In genomic region chr5:123985434-123985833, GRCm38 (mm10) we compare ENCODE assay signal across 18 mouse cellular contexts. TPM values are rescaled to one million over a fixed set of nuclear protein-coding genes. Genes with fewer than 3 reads are reported as not detected.
A peak's percentile ranks its signal among the peaks of the same experiment; 100 is the strongest.
DNase-seq lines count a peak whose midpoint lies in the region; ATAC-seq and TF ChIP-seq lines count a peak whose summit lies in the region.
"Had no signal": no experiment of that assay in that cellular context is flagged by ENCODE, and none has a peak within 500 bp of the region (broad histone marks: within the 10 kb centered on the region; RNA-seq: fewer than 3 reads in every experiment).

No protein-coding gene starts in this region.

- H3K4me3 ChIP-seq in heart, embryonic 15.5 days, result no peak overlapping the region
- no peak overlapping the region for H3K4me3 ChIP-seq in heart, adult 2 months
- no peak overlapping the region for H3K4me3 ChIP-seq in layer of hippocampus, adult 2 months
- H3K4me3 ChIP-seq in limb, embryonic 12.5 days (replicated peaks), result no peak overlapping the region
- H3K4me3 ChIP-seq: embryonic facial prominence, embryonic 13.5 days had no signal

- H3K4me2 ChIP-seq in heart, embryonic 15.5 days, result no peak overlapping the region
- H3K4me2 ChIP-seq in limb, embryonic 12.5 days, result no peak overlapping the region
- H3K4me2 ChIP-seq: embryonic facial prominence, embryonic 13.5 days had no signal

- H3K9me3 ChIP-seq in heart, embryonic 15.5 days (replicated peaks), result no peaks in the 10 kb centered on the region
- no peaks in the 10 kb centered on the region for H3K9me3 ChIP-seq in limb, embryonic 12.5 days
- H3K9me3 ChIP-seq: embryonic facial prominence, embryonic 13.5 days; G1E had no signal

- no peak; the same call in 1 of the 2 replicates for ATAC-seq in heart, embryonic 15.5 days (replicated peaks; ENCODE audit: insufficient number of reproducible peaks, insufficient read depth, low FRiP score, low read depth)
- ATAC-seq in limb, embryonic 12.5 days (ENCODE audit: insufficient number of reproducible peaks, insufficient read depth, low FRiP score, low TSS enrichment, low read depth), result no peak
- ATAC-seq: forebrain, embryonic 14.5 days; intestine, postnatal 0 days; liver, postnatal 0 days had no signal

- TF ChIP-seq EP300 in heart, adult 2 months (IDR thresholded peaks at IDR 0.05; ENCODE audit: insufficient read depth, low read depth, low read length), result no peak

- intact Hi-C loops in heart, adult 2 months (cut with DNase I), result no loop called here

- no peak for TF ChIP-seq POLR2A in heart, adult 2 months (IDR thresholded peaks at IDR 0.05; ENCODE audit: insufficient read depth, low read depth, low read length)

- peaks cover 47% of the 10 kb centered on the region for H3K4me1 ChIP-seq in heart, embryonic 15.5 days (replicated peaks)
- H3K4me1 ChIP-seq in heart, adult 2 months (ENCODE audit: control insufficient read depth, insufficient read depth, low read length), result peaks cover 10% of the 10 kb centered on the region
- H3K4me1 ChIP-seq in limb, embryonic 12.5 days (replicated peaks), result peaks cover 22% of the 10 kb centered on the region

- H3K36me3 ChIP-seq in heart, embryonic 15.5 days, result no peaks in the 10 kb centered on the region
- no peaks in the 10 kb centered on the region for H3K36me3 ChIP-seq in heart, adult 2 months (ENCODE audit: control insufficient read depth, insufficient read depth, low read length)
- no peaks in the 10 kb centered on the region for H3K36me3 ChIP-seq in limb, embryonic 12.5 days
- H3K36me3 ChIP-seq: embryonic facial prominence, embryonic 13.5 days had no signal

- no peaks in the 10 kb centered on the region; the same call in 1 of the 2 replicates for H3K79me2 ChIP-seq in heart, adult 2 months (replicated peaks; ENCODE audit: control insufficient read depth, insufficient read depth, low read length)

- TF ChIP-seq CTCF in heart, adult 2 months (IDR thresholded peaks at IDR 0.05), result no peak
- peak; percentile 38 for TF ChIP-seq CTCF in layer of hippocampus, adult 2 months (conservative IDR thresholded peaks at IDR 0.05)

- 58% methylated on average over 9 of the region's 9 CpGs for WGBS in heart, embryonic 15.5 days
- 75% methylated on average over 9 of the region's 9 CpGs for WGBS in heart, adult 2 months
- WGBS in limb, embryonic 12.5 days, result 68% methylated on average over 9 of the region's 9 CpGs

- DNase-seq in cerebellum, postnatal 14 days, result peak; percentile 6 to 19
- DNase-seq in cerebellum, postnatal 10 days, result no peak
- DNase-seq in heart, adult 2 months, result no peak
- peak in 1 of 2 experiments; percentile 42 for DNase-seq in layer of hippocampus, adult 2 months (ENCODE audit: low spot score in 2 of 2)
- no peak for DNase-seq in layer of hippocampus, postnatal 14 days (ENCODE audit: low spot score in 2 of 2)
- no peak for DNase-seq in B cell, adult 2 months
- DNase-seq: liver, postnatal 0 days; right cerebral cortex, postnatal 14 days; thymus, adult 18-20 months had no signal

- no peaks in the 10 kb centered on the region for H3K27me3 ChIP-seq in heart, embryonic 15.5 days
- no peaks in the 10 kb centered on the region for H3K27me3 ChIP-seq in heart, adult 2 months (ENCODE audit: control insufficient read depth, insufficient read depth, low read length)
- H3K27me3 ChIP-seq in limb, embryonic 12.5 days, result no peaks in the 10 kb centered on the region
- H3K27me3 ChIP-seq: embryonic facial prominence, embryonic 13.5 days had no signal

- no peak overlapping the region for H3K9ac ChIP-seq in heart, embryonic 15.5 days
- H3K9ac ChIP-seq in heart, adult 2 months (ENCODE audit: low read depth, low read length), result no peak overlapping the region
- H3K9ac ChIP-seq in limb, embryonic 12.5 days (replicated peaks), result 0 out of 2 replicates have a peak overlapping the region, but pooled peaks have one; percentile 27
- H3K9ac ChIP-seq: embryonic facial prominence, embryonic 13.5 days; liver, postnatal 0 days had no signal

- peak overlapping the region; percentile 49 for H3K27ac ChIP-seq in heart, embryonic 15.5 days
- H3K27ac ChIP-seq in heart, adult 2 months, result no peak overlapping the region
- peak overlapping the region; percentile 73 for H3K27ac ChIP-seq in layer of hippocampus, adult 2 months
- no peak overlapping the region for H3K27ac ChIP-seq in limb, embryonic 12.5 days
- H3K27ac ChIP-seq: embryonic facial prominence, embryonic 13.5 days had no signal

RNA-seq across cellular contexts. Expression of gene Hip1r, which starts 12.0 kb away (rescaled TPM):
- polyA plus RNA-seq in heart, embryonic 15.5 days (2015; fragmentation: Nextera tagmentation; extraction: Ambion mirVana), result 6.6 and 9.7 TPM in 2 replicates
- total RNA-seq in heart, adult 2 months (2021), result 10 to 100 TPM; 16.3 to 16.7 TPM
- 7.0 and 7.9 TPM in 2 replicates for polyA plus RNA-seq in heart, adult 2 months (2012; rRNA removed)
- total RNA-seq in layer of hippocampus, adult 2 months (2021), result 10 to 100 TPM; 42.8 to 43.8 TPM
- 10 to 100 TPM; 61.2 to 63.8 TPM for total RNA-seq in layer of hippocampus, postnatal 14 days (2021)
- polyA plus RNA-seq in limb, embryonic 12.5 days (2016; fragmentation: Nextera tagmentation; extraction: Ambion mirVana), result 7.9 and 9.9 TPM in 2 replicates

RNA-seq across cellular contexts. Expression of gene Vps37b, which starts 46.6 kb away (rescaled TPM):
- polyA plus RNA-seq in heart, embryonic 15.5 days (2015; fragmentation: Nextera tagmentation; extraction: Ambion mirVana), result 49.9 and 56.0 TPM in 2 replicates
- total RNA-seq in heart, adult 2 months (2021), result 10 to 100 TPM; 16.0 to 16.7 TPM
- 22.7 and 29.4 TPM in 2 replicates for polyA plus RNA-seq in heart, adult 2 months (2012; rRNA removed)
- total RNA-seq in layer of hippocampus, adult 2 months (2021), result 10 to 100 TPM; 36.8 to 42.2 TPM
- total RNA-seq in layer of hippocampus, postnatal 14 days (2021), result 10 to 100 TPM; 35.9 to 41.0 TPM
- polyA plus RNA-seq in limb, embryonic 12.5 days (2016; fragmentation: Nextera tagmentation; extraction: Ambion mirVana), result 40.7 and 41.6 TPM in 2 replicates

RNA-seq across cellular contexts. Expression of gene Ccdc62, which starts 55.0 kb away (rescaled TPM):
- 4.8 and 5.6 TPM in 2 replicates for polyA plus RNA-seq in heart, embryonic 15.5 days (2015; fragmentation: Nextera tagmentation; extraction: Ambion mirVana)
- 1 to 10 TPM; 1.9 to 2.5 TPM for total RNA-seq in heart, adult 2 months (2021)
- polyA plus RNA-seq in heart, adult 2 months (2012; rRNA removed), result 2.0 and 3.7 TPM in 2 replicates
- total RNA-seq in layer of hippocampus, adult 2 months (2021), result 1 to 10 TPM; 2.6 to 4.5 TPM
- 1 to 10 TPM; 2.4 to 2.6 TPM for total RNA-seq in layer of hippocampus, postnatal 14 days (2021)
- 5.9 and 7.5 TPM in 2 replicates for polyA plus RNA-seq in limb, embryonic 12.5 days (2016; fragmentation: Nextera tagmentation; extraction: Ambion mirVana)

RNA-seq across cellular contexts. Expression of gene Gm43518, which starts 58.2 kb away (rescaled TPM):
- polyA plus RNA-seq in heart, embryonic 15.5 days (2015; fragmentation: Nextera tagmentation; extraction: Ambion mirVana), result 0.91 and 2.7 TPM in 2 replicates
- total RNA-seq in heart, adult 2 months (2021), result under 1 TPM in 1 of 2 experiments, not detected in 1; 0.47 TPM
- polyA plus RNA-seq in heart, adult 2 months (2012; rRNA removed), result 1.1 TPM in 1 of 2 replicates, not detected in the other
- 1 to 10 TPM in 1 of 2 experiments, under 1 TPM in 1; 0.87 to 1.3 TPM for total RNA-seq in layer of hippocampus, adult 2 months (2021)
- 1 to 10 TPM in 1 of 2 experiments, under 1 TPM in 1; 0.65 to 1.5 TPM for total RNA-seq in layer of hippocampus, postnatal 14 days (2021)
- 1.8 and 2.1 TPM in 2 replicates for polyA plus RNA-seq in limb, embryonic 12.5 days (2016; fragmentation: Nextera tagmentation; extraction: Ambion mirVana)
- total RNA-seq: monocyte, adult 5-6 weeks had no signal
- polyA plus RNA-seq: C2C12; G1E; large intestine, adult 2 months had no signal

Comparison
In these comparisons a context has a peak if more than half of its experiments do, and no peak if none do; other contexts are left out.
1. DNase-seq: peak in cerebellum, postnatal 14 days (2 of 2); none in cerebellum, postnatal 10 days (0 of 2), heart, adult 2 months (0 of 2), layer of hippocampus, postnatal 14 days (0 of 2) and B cell, adult 2 months (0 of 2).
2. H3K27ac ChIP-seq: peak in heart, embryonic 15.5 days (single experiment) and layer of hippocampus, adult 2 months (single experiment); none in heart, adult 2 months (single experiment) and limb, embryonic 12.5 days (single experiment).